Mouse (Mus musculus): ENCODE data around the gene Krt20. TPM values are rescaled to one million over a fixed set of nuclear protein-coding genes. Genes with fewer than 3 reads are reported as not detected.

Gene Krt20
- polyA plus RNA-seq, 1 experiment from 2014 or later = 0.13 TPM

DNA sequence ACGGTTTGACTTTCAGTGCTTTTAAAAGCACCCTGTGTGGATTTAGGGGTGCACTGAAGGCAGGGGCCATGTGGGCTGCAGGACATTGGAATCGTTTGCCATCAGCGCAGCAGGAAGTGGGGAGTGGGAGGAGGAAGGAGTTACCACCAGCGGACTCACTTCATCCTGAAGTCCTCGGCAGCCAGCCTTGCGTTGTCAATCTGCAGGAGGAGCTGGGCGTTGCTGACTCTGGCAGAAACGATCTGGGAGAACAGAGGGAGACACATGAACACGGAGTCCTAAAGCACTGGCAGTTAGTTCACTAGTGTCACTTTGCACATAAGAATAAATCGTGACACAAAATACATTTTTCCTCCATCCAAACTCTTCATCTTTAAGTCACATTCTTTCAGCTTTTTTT lies 17.4 kb downstream of the Krt20 start:
- 74% methylated on average over 10 of the region's 10 CpGs for WGBS

DNA sequence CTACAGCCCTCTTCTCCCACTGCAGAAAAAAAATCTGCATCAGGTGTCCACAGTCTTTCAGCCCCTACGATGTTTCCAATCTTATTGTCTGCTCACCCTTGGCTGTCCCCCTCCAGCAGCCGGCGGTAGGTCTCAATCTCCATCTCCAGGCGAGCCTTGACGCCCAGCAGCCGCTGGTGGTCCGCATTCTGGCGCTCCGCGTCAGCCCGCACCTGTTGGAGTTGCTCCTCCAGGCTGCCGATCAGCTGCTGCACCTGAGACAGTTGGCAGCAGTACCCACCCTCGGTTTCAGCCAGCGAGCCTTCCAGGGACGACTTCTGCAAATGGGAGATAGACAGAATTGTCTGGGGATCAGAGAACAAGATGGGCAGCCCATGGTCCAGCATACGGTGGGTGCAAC lies 20.1 kb downstream of the Krt20 start:
- Histone ChIP-seq H3K9me3 (ENCODE audit: control insufficient read depth, low read length) (no peaks in the 10 kb centered on the region), H3K27me3 (ENCODE audit: control insufficient read depth, insufficient read depth, low read length) (no peaks in the 10 kb centered on the region), H3K4me2 (ENCODE audit: low read depth, low read length) (no peak overlapping the region), H3K36me3 (ENCODE audit: control insufficient read depth, insufficient read depth, low read length) (no peaks in the 10 kb centered on the region), H3K27ac (ENCODE audit: low read depth, low read length) (no peak overlapping the region), H3K4me3 (ENCODE audit: low read depth, low read length) (no peak overlapping the region), H3K4me1 (ENCODE audit: control insufficient read depth, insufficient read depth, low read length) (no peaks in the 10 kb centered on the region), H3K9ac (replicated peaks; ENCODE audit: low read depth, low read length) (no peak overlapping the region)
- ATAC-seq (ENCODE audit: low read depth) = no peak
- WGBS = 69% methylated on average over 16 of the region's 16 CpGs

More for the DNA sequence above, 17.4 kb downstream of the Krt20 start:
- Histone ChIP-seq H3K27me3 (ENCODE audit: control insufficient read depth, insufficient read depth, low read length) (no peaks in the 10 kb centered on the region), H3K4me2 (ENCODE audit: low read depth, low read length) (no peak overlapping the region), H3K9ac (replicated peaks; ENCODE audit: low read depth, low read length) (no peak overlapping the region), H3K27ac (ENCODE audit: low read depth, low read length) (no peak overlapping the region), H3K36me3 (ENCODE audit: control insufficient read depth, insufficient read depth, low read length) (no peaks in the 10 kb centered on the region), H3K4me1 (ENCODE audit: control insufficient read depth, insufficient read depth, low read length) (no peaks in the 10 kb centered on the region), H3K9me3 (ENCODE audit: control insufficient read depth, low read length) (no peaks in the 10 kb centered on the region), H3K4me3 (ENCODE audit: low read depth, low read length) (no peak overlapping the region)
- no peak for ATAC-seq (ENCODE audit: low read depth)

DNA sequence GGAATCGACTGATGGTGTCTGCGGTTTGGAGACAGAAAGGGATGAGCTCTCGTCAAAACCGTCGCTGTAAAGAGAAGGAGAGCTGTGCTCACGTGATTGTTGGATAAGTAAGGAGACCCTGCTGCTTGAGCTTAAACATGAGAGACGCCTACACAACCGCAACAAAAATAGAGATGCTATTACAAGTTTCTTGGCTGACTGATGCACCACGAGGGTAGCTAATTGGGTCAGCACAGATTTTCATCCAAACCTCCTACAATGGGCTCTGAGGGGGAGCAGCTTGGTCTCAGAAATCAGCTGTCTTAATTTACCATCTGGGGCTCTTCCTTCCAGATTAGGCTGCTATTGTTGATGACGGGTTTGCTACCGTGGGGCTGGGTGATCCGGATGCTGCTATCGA lies 21.0 kb downstream of the Krt20 start:
- Histone ChIP-seq H3K4me3 (ENCODE audit: low read depth, low read length) (no peak overlapping the region), H3K4me1 (ENCODE audit: control insufficient read depth, insufficient read depth, low read length) (no peaks in the 10 kb centered on the region), H3K9me3 (ENCODE audit: control insufficient read depth, low read length) (no peaks in the 10 kb centered on the region), H3K4me2 (ENCODE audit: low read depth, low read length) (no peak overlapping the region), H3K27me3 (ENCODE audit: control insufficient read depth, insufficient read depth, low read length) (no peaks in the 10 kb centered on the region), H3K27ac (ENCODE audit: low read depth, low read length) (no peak overlapping the region), H3K9ac (replicated peaks; ENCODE audit: low read depth, low read length) (no peak overlapping the region), H3K36me3 (ENCODE audit: control insufficient read depth, insufficient read depth, low read length) (no peaks in the 10 kb centered on the region)
- no peak for ATAC-seq (ENCODE audit: low read depth)
- WGBS = 81% methylated on average over 13 of the region's 13 CpGs

DNA sequence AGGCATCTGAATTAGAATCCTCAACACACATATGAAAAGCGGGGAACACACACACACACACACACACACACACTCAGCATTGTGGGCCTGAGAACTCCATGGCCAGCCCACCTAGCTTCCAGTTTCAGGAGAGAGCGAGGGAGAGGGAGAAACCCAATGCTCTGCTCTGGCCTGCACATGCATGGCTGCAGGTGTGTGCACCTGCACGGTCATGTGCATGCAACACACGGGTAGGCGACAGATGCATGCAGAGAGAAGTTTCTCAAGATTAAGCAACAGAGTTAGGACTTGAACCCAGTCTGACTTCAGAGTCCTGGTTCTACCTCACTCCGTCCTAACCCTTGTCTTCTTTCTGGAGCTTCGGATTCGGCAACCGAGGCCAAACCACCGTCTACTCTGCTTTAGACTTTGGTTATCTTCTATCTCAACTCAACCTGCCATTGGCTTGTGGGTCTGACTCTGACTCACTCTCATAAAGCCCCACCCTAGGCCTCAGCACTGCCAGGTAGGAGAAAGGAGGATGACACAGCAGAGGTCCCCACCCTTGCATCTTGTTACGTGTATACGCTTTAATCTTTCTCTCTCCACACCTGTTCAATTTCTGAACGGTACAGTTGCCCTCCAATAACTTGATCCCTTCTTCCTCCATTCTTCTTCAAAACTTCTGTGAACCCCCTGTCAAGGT lies 23.3 kb downstream of the Krt20 start:
- Histone ChIP-seq H3K9me3 (ENCODE audit: control insufficient read depth, low read length) (no peaks in the 10 kb centered on the region), H3K4me3 (ENCODE audit: low read depth, low read length) (no peak overlapping the region), H3K36me3 (ENCODE audit: control insufficient read depth, insufficient read depth, low read length) (no peaks in the 10 kb centered on the region), H3K27me3 (ENCODE audit: control insufficient read depth, insufficient read depth, low read length) (no peaks in the 10 kb centered on the region), H3K4me1 (ENCODE audit: control insufficient read depth, insufficient read depth, low read length) (no peaks in the 10 kb centered on the region), H3K27ac (ENCODE audit: low read depth, low read length) (no peak overlapping the region), H3K4me2 (ENCODE audit: low read depth, low read length) (no peak overlapping the region), H3K9ac (replicated peaks; ENCODE audit: low read depth, low read length) (no peak overlapping the region)
- no peak for ATAC-seq (ENCODE audit: low read depth)
- 90% methylated on average over 13 of the region's 13 CpGs for WGBS

DNA sequence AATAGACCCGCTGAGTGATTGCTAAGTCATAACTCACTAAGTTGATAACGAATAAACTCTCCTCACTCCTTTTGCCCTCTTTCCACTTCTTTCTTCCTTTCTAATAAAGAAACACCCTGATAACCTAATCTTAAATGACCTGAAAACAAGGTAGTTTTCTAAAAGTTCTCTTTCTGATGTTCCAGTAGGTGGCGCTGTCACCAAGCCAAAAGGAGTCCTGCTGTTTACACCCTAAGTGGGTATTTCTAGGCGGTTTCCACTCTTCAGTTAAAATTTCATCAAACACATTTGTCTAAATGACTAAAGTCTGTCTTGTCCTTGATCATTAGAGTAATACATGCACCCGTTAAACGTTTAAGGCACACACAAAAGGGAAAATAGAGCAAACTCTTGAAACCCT lies 24.7 kb downstream of the Krt20 start:
- 23% methylated on average over 6 of the region's 6 CpGs for WGBS

DNA sequence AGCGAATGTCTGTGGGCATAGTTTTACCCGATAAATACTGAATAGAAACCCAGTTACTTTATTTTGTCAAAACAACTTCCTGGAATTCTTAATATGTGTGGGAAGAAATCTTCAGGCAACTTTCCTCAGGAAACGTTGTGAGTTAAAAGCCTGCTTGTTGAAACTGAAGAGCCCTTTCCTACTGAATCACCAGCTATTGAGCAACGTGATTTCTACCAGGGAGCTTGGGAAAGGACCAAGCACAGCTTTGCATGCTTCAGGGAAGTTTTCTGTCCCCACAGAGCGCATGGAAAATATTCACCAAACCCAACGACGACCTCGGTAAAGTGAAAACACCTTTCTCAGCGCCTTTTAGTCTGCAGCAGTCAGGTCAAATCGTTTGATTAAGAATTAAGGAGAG lies 31.8 kb downstream of the Krt20 start:
- H3K27me3 ChIP-seq (ENCODE audit: control insufficient read depth, insufficient read depth, low read length) = no peaks in the 10 kb centered on the region
- no peaks in the 10 kb centered on the region for H3K4me1 ChIP-seq (ENCODE audit: control insufficient read depth, insufficient read depth, low read length)
- H3K27ac ChIP-seq (ENCODE audit: low read depth, low read length) = no peak overlapping the region
- no peak overlapping the region for H3K4me2 ChIP-seq (ENCODE audit: low read depth, low read length)
- no peaks in the 10 kb centered on the region for H3K36me3 ChIP-seq (ENCODE audit: control insufficient read depth, insufficient read depth, low read length)
- H3K9ac ChIP-seq (replicated peaks; ENCODE audit: low read depth, low read length) = no peak overlapping the region
- WGBS = 74% methylated on average over 10 of the region's 10 CpGs
- H3K4me3 ChIP-seq (ENCODE audit: low read depth, low read length) = no peak overlapping the region
- H3K9me3 ChIP-seq (ENCODE audit: control insufficient read depth, low read length) = no peaks in the 10 kb centered on the region
- no peak for ATAC-seq (ENCODE audit: low read depth)

More for the DNA sequence above, 24.7 kb downstream of the Krt20 start:
- ATAC-seq (ENCODE audit: low read depth) = no peak
- H3K9me3 ChIP-seq (ENCODE audit: control insufficient read depth, low read length) = no peaks in the 10 kb centered on the region
- H3K27ac ChIP-seq (ENCODE audit: low read depth, low read length) = no peak overlapping the region
- H3K36me3 ChIP-seq (ENCODE audit: control insufficient read depth, insufficient read depth, low read length) = no peaks in the 10 kb centered on the region
- no peaks in the 10 kb centered on the region for H3K27me3 ChIP-seq (ENCODE audit: control insufficient read depth, insufficient read depth, low read length)
- H3K9ac ChIP-seq (replicated peaks; ENCODE audit: low read depth, low read length) = no peak overlapping the region
- H3K4me1 ChIP-seq (ENCODE audit: control insufficient read depth, insufficient read depth, low read length) = no peaks in the 10 kb centered on the region
- no peak overlapping the region for H3K4me3 ChIP-seq (ENCODE audit: low read depth, low read length)
- no peak overlapping the region for H3K4me2 ChIP-seq (ENCODE audit: low read depth, low read length)

DNA sequence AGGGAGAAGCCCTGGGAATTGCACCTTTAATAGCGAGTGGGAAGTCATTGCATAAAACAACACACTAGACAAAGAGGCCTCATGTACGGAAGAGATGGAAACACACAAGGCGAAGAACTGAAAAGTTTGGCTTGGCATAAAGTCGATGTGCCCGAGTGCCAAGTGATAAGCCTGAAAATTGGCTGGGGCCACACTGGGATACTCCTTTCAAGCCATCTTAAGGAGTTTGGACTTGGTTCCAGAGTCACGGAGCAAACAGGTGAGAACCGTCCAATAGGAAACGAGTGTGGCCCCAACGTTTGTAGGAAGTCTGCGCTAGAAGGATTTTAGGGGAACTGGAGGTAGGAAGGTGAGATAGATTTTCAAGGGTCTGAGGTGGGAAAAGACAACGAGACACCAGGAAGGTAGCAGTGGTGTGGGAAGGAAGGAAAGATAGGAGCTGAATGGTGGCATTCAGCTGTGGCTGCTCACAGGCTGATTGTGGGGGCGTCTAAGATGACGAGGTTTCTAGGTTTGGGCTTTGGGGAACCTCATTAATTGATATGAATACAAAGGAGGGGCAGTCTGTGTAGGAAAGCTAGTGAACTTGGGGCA lies 37.9 kb downstream of the Krt20 start:
- Histone ChIP-seq H3K9ac (replicated peaks; ENCODE audit: low read depth, low read length) (no peak overlapping the region), H3K4me3 (ENCODE audit: low read depth, low read length) (no peak overlapping the region), H3K27ac (ENCODE audit: low read depth, low read length) (no peak overlapping the region), H3K27me3 (ENCODE audit: control insufficient read depth, insufficient read depth, low read length) (peaks cover 2% of the 10 kb centered on the region; the same call in 1 of the 2 replicates), H3K36me3 (ENCODE audit: control insufficient read depth, insufficient read depth, low read length) (no peaks in the 10 kb centered on the region), H3K9me3 (ENCODE audit: control insufficient read depth, low read length) (no peaks in the 10 kb centered on the region), H3K4me1 (ENCODE audit: control insufficient read depth, insufficient read depth, low read length) (no peaks in the 10 kb centered on the region), H3K4me2 (ENCODE audit: low read depth, low read length) (no peak overlapping the region)
- 88% methylated on average over 13 of the region's 13 CpGs for WGBS
- no peak for ATAC-seq (ENCODE audit: low read depth)

DNA sequence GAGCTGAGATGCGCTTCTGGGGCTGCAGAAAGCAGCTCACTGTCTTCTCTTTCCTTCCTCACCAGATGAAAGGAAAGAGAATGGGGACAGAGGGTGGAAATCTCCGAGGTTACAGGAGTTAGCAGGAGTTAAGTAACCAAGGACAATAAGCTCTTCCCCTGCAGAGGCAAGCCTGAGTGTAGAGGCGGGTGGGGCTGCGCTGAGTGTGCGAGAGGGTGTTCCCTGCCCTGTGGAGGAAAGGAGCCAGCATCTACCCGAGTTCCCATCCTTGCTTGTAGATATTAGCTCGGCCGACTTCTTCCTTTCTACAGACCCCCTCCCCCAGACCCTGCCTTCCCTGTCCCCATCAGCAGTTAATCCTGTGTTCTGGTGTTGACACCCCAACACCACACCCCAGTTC lies 39.1 kb downstream of the Krt20 start:
- Histone ChIP-seq H3K27ac (ENCODE audit: low read depth, low read length) (no peak overlapping the region), H3K4me3 (ENCODE audit: low read depth, low read length) (no peak overlapping the region), H3K9me3 (ENCODE audit: control insufficient read depth, low read length) (no peaks in the 10 kb centered on the region), H3K4me1 (ENCODE audit: control insufficient read depth, insufficient read depth, low read length) (no peaks in the 10 kb centered on the region), H3K9ac (replicated peaks; ENCODE audit: low read depth, low read length) (no peak overlapping the region), H3K4me2 (ENCODE audit: low read depth, low read length) (no peak overlapping the region), H3K27me3 (ENCODE audit: control insufficient read depth, insufficient read depth, low read length) (peaks cover 2% of the 10 kb centered on the region; the same call in 1 of the 2 replicates), H3K36me3 (ENCODE audit: control insufficient read depth, insufficient read depth, low read length) (no peaks in the 10 kb centered on the region)
- 65% methylated on average over 8 of the region's 8 CpGs for WGBS
- ATAC-seq (ENCODE audit: low read depth) = no peak

DNA sequence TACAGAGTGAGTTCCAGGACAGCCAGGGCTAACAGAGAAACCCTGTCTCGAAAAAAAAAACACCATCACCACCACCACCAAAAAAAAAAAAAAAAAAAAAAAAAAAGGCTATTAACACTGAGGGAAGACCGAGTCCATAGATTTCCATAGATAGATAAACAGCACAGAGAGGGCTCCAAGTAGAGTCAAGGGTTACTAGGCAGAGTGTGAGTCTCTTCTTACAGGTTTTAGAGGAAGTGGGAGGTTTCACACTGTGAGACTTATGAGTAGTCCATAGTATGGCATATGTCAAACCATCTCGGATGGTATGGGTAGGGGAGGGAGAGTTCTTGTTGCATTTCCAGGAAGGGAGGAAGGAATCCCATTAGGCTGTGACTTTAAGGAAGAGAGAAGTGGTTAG lies 39.9 kb downstream of the Krt20 start:
- Histone ChIP-seq H3K27me3 (ENCODE audit: control insufficient read depth, insufficient read depth, low read length) (peaks cover 2% of the 10 kb centered on the region; the same call in 1 of the 2 replicates), H3K4me1 (ENCODE audit: control insufficient read depth, insufficient read depth, low read length) (no peaks in the 10 kb centered on the region), H3K4me3 (ENCODE audit: low read depth, low read length) (no peak overlapping the region), H3K9ac (replicated peaks; ENCODE audit: low read depth, low read length) (no peak overlapping the region), H3K36me3 (ENCODE audit: control insufficient read depth, insufficient read depth, low read length) (no peaks in the 10 kb centered on the region), H3K9me3 (ENCODE audit: control insufficient read depth, low read length) (no peaks in the 10 kb centered on the region), H3K27ac (ENCODE audit: low read depth, low read length) (no peak overlapping the region), H3K4me2 (ENCODE audit: low read depth, low read length) (no peak overlapping the region)
- no peak for ATAC-seq (ENCODE audit: low read depth)
- WGBS = 86% methylated on average over 3 of the region's 3 CpGs

Measured in neural tube, embryonic 14.5 days (tissue).